Mouse (Mus musculus): ENCODE data around the gene Snrpd2.
A peak's percentile ranks its signal among the peaks of the same experiment; 100 is the strongest.

DNA sequence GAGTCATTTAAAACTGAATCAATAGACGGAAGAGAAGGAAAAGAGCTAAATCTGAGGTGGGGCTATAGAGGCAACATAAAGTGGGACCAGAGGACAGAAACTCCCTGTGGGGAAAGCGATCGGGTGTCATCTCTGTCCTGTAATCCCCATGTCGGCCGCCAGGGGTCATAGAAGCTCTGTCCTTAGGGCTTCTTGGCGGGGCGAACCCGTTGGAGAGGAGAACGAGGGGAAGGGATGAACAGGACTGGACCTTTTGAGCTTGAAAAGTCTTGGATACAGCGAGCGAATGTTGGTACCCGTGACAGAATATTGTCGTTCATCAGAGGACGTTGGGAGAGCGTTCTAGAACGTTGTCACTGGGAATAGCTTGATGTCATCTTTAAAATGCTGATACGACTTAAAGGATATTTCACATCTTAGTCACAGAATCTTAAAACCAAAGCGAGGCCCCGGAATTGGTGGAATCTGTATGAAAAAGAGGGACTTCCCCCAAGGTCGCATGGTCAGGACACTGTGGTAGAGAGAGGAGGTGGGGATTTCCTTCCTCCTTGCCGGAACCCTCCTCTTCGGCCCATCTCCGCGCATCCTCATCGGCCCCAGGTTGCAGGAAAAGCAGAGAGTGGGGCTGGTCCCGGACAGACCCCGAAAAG is 29.0 kb downstream of the Snrpd2 start:
- no peak for TF ChIP-seq POLR2A (IDR thresholded peaks at IDR 0.05; ENCODE audit: control insufficient read depth, low read depth, low read length)
- peak; percentile 76 for TF ChIP-seq CTCF (IDR thresholded peaks at IDR 0.05; ENCODE audit: control insufficient read depth, insufficient read depth, insufficient replicate concordance, low read depth, low read length)
